In genomic region chr1:34560843-34561242, GRCm38 (mm10) we compare ENCODE assay signal across 32 mouse cellular contexts. TPM values are rescaled to one million over a fixed set of nuclear protein-coding genes. Genes with fewer than 3 reads are reported as not detected.
"Had no signal": no experiment of that assay in that cellular context is flagged by ENCODE, and none has a peak within 500 bp of the region (broad histone marks: within the 10 kb centered on the region; RNA-seq: fewer than 3 reads in every experiment).

TSS of gene Prss40 (minus strand) at chr1:34560943.

- H3K27ac ChIP-seq: heart, embryonic 10.5 days; hindbrain, embryonic 13.5 days; hindbrain, embryonic 15.5 days; hindbrain, postnatal 0 days; kidney, embryonic 15.5 days; kidney, postnatal 0 days; limb, embryonic 13.5 days; limb, embryonic 15.5 days; liver, embryonic 12.5 days; liver, embryonic 14.5 days had no signal

- H3K36me3 ChIP-seq: heart, embryonic 10.5 days; heart, embryonic 12.5 days; hindbrain, embryonic 13.5 days; hindbrain, embryonic 15.5 days; kidney, embryonic 15.5 days; limb, embryonic 13.5 days; limb, embryonic 15.5 days; liver, embryonic 12.5 days had no signal

- H3K4me1 ChIP-seq: heart, embryonic 12.5 days; hindbrain, embryonic 13.5 days; hindbrain, embryonic 15.5 days; kidney, embryonic 15.5 days; limb, embryonic 13.5 days; limb, embryonic 15.5 days; liver, embryonic 12.5 days had no signal

- DNase-seq: gastrocnemius, postnatal 14 days; gastrocnemius, postnatal 36 days; heart, adult 18-20 months; heart, postnatal 14 days; heart, postnatal 36 days; kidney, adult 11 months; kidney, adult 2 months; kidney, adult 9 months; kidney, postnatal 14 days; kidney, postnatal 36 days; layer of hippocampus, adult 9-11 months; layer of hippocampus, postnatal 36 days; left cerebral cortex, postnatal 4 days had no signal

- H3K4me3 ChIP-seq: heart, embryonic 10.5 days; heart, embryonic 12.5 days; hindbrain, embryonic 13.5 days; hindbrain, embryonic 15.5 days; kidney, embryonic 15.5 days; limb, embryonic 13.5 days; limb, embryonic 15.5 days; liver, embryonic 12.5 days had no signal

- H3K27me3 ChIP-seq: hindbrain, embryonic 13.5 days; hindbrain, embryonic 15.5 days; kidney, embryonic 15.5 days; limb, embryonic 13.5 days; limb, embryonic 15.5 days; liver, embryonic 12.5 days had no signal

RNA-seq across cellular contexts. Expression of gene Prss40, which starts in this region (rescaled TPM):
- polyA plus RNA-seq: heart, embryonic 12.5 days; heart, embryonic 14.5 days; heart, embryonic 16.5 days; hindbrain, embryonic 11.5 days; hindbrain, embryonic 13.5 days; hindbrain, embryonic 15.5 days; intestine, embryonic 14.5 days; intestine, embryonic 16.5 days; kidney, adult 2 months; kidney, embryonic 15.5 days; kidney, postnatal 0 days; large intestine, adult 2 months; limb, embryonic 11.5 days; limb, embryonic 15.5 days; liver, adult 2 months; liver, embryonic 12.5 days; liver, embryonic 14.5 days had no signal
